Mouse (Mus musculus) erythroblast, embryonic 14.5 days (primary cell): Measurements from ENCODE around the gene Ifi202b.
"Not testable (repeated sequence)": the region's sequence is repeated elsewhere in the genome, so short reads cannot be mapped to it uniquely, and the experiment has no call there.

Experiments used
- GATA1 ChIP-seq: IDR thresholded peaks from 2 replicates; pipeline ENCODE4 v1.6.1; 2012; ENCODE audit warnings: low read length, inconsistent platforms, mixed read lengths
- TAL1 ChIP-seq: IDR thresholded peaks from 3 replicates; pipeline ENCODE4 v1.6.1; 2012; ENCODE audit warnings: low read length, inconsistent platforms, mixed read lengths

DNA sequence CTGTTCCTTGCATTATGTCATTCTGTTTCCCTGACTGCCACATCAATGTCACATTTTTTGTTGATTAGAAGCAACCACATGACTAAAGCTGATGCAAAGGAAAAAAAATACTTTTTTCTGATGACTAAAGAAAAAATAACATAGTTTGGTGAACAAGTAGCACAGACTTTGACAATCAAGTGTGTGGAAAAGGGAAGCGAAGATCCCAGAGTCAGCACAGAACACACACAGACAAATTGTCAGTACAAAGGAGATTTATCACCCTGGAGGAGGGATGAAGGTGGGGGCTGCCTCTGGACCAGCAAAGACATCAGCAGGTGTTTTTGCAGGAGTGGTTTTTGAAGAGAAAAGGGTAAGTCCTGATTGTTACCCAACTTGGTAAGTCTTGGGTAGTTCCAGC, 21.1 kb downstream of the Ifi202b start:
- TF ChIP-seq TAL1, GATA1: not testable (repeated sequence)
